Mouse (Mus musculus) left cerebral cortex, postnatal 4 days (tissue): ENCODE measurements around the gene Wasf3. TPM values are rescaled to one million over a fixed set of nuclear protein-coding genes. Genes with fewer than 3 reads are reported as not detected.
"Not testable (repeated sequence)": the region's sequence is repeated elsewhere in the genome, so short reads cannot be mapped to it uniquely, and the experiment has no call there.

Source experiments
- DNase-seq: peaks from one replicate; pipeline ENCODE4 v3.0.0-alpha.2; 2022
- intact Hi-C: fragments of 180-260 bp; cut with DNase I; formaldehyde crosslinking; loops from one replicate; pipeline ENCODE4 v1.15.1; 2025
- total RNA-seq, 2 experiments: library from RNA; stranded (reverse); gene quantifications; 2 replicates each; pipeline ENCODE4 v1.2.3; 2021

Wasf3 gene
- total RNA-seq, 2 experiments from 2014 or later, result 64.9 to 66.0 TPM

- intact Hi-C loops, result no loop called here
Observed at GRCm38 (mm10) chr5:146398386-146399115, 13.8 kb downstream of the Wasf3 start.

GRCm38 (mm10) chr5:146401012-146401411 is 16.2 kb downstream of the Wasf3 start:
- intact Hi-C loops, DNase-seq: not testable (repeated sequence)

More at GRCm38 (mm10) chr5:146398386-146399115, 13.8 kb downstream of the Wasf3 start:
- no peak for DNase-seq

GRCm38 (mm10) chr5:146402311-146402710 is 17.5 kb downstream of the Wasf3 start:
- no peak for DNase-seq
- intact Hi-C loops, result no loop called here

GRCm38 (mm10) chr5:146403923-146404322 is 19.1 kb downstream of the Wasf3 start:
- intact Hi-C loops, result no loop called here
- DNase-seq, result no peak

GRCm38 (mm10) chr5:146406133-146406532 is 21.3 kb downstream of the Wasf3 start:
- DNase-seq, result no peak
- intact Hi-C loops, result no loop called here

GRCm38 (mm10) chr5:146407791-146408190 is 23.0 kb downstream of the Wasf3 start:
- DNase-seq, result no peak
- intact Hi-C loops, result no loop called here

GRCm38 (mm10) chr5:146408604-146409003 is 23.8 kb downstream of the Wasf3 start:
- no peak for DNase-seq
- intact Hi-C loops, result no loop called here

- intact Hi-C loops, result no loop called here
- no peak for DNase-seq
Observed at GRCm38 (mm10) chr5:146410821-146411220, 26.0 kb downstream of the Wasf3 start.

- peak; percentile 51 for DNase-seq
- intact Hi-C loops, result no loop called here
Observed at GRCm38 (mm10) chr5:146412743-146413430, 28.1 kb downstream of the Wasf3 start.

GRCm38 (mm10) chr5:146414611-146415010 is 29.8 kb downstream of the Wasf3 start:
- DNase-seq, result no peak
- intact Hi-C loops, result no loop called here

- intact Hi-C loops, result no loop called here
- DNase-seq, result no peak
Observed at GRCm38 (mm10) chr5:146415218-146415617, 30.4 kb downstream of the Wasf3 start.

- DNase-seq, result no peak
- intact Hi-C loops, result no loop called here
Observed at GRCm38 (mm10) chr5:146416331-146417110, 31.7 kb downstream of the Wasf3 start.

- DNase-seq, result peak; percentile 64
- intact Hi-C loops, result no loop called here
Observed at GRCm38 (mm10) chr5:146418092-146418491, 33.3 kb downstream of the Wasf3 start.

GRCm38 (mm10) chr5:146420081-146420480 is 35.3 kb downstream of the Wasf3 start:
- DNase-seq, result no peak
- intact Hi-C loops, result no loop called here

- peak; percentile 77 for DNase-seq
- intact Hi-C loops, result no loop called here
Observed at GRCm38 (mm10) chr5:146424711-146425326, 40.0 kb downstream of the Wasf3 start.

- DNase-seq, result peak; percentile 77
- intact Hi-C loops, result no loop called here
Observed at GRCm38 (mm10) chr5:146425656-146426055, 40.9 kb downstream of the Wasf3 start.

GRCm38 (mm10) chr5:146428109-146428508 is 43.3 kb downstream of the Wasf3 start:
- intact Hi-C loops, result no loop called here
- DNase-seq, result no peak

GRCm38 (mm10) chr5:146431821-146432220 is 47.0 kb downstream of the Wasf3 start:
- DNase-seq, result no peak

GRCm38 (mm10) chr5:146432476-146432875 is 47.7 kb downstream of the Wasf3 start:
- no peak for DNase-seq
- intact Hi-C loops, result no loop called here

More at GRCm38 (mm10) chr5:146431821-146432220, 47.0 kb downstream of the Wasf3 start:
- intact Hi-C loops, result no loop called here

GRCm38 (mm10) chr5:146435316-146435715 is 50.5 kb downstream of the Wasf3 start:
- intact Hi-C loops, result no loop called here
- DNase-seq, result no peak

- intact Hi-C loops, result no loop called here
- no peak for DNase-seq
Observed at GRCm38 (mm10) chr5:146436796-146437195, 52.0 kb downstream of the Wasf3 start.
